Mouse (Mus musculus) stomach, embryonic 16.5 days (tissue): Measurements from ENCODE around the gene H2al1m. TPM values are rescaled to one million over a fixed set of nuclear protein-coding genes. Genes with fewer than 3 reads are reported as not detected.
"Not testable (repeated sequence)": the region's sequence is repeated elsewhere in the genome, so short reads cannot be mapped to it uniquely, and the experiment has no call there.

Source experiments
- ATAC-seq: fragments of 200-750 bp; cut with Nextera tagmentation; 2 replicates; pipeline ENCODE4 v1.8.0; 2017; ENCODE audit warnings: moderate number of reproducible peaks, moderate TSS enrichment; ENCODE audit not compliant: insufficient read depth, low FRiP score
- H3K27ac ChIP-seq: fragments of 300-500 bp; sonication (generic); 2 replicates; pipeline ENCODE4 v1.5.1; 2014; ENCODE audit warnings: low read length
- H3K27me3 ChIP-seq: fragments of 300-500 bp; sonication (generic); 2 replicates; pipeline ENCODE4 v1.6.1; 2014; ENCODE audit warnings: low read length, control low read depth, mixed read lengths; ENCODE audit not compliant: control insufficient read depth, insufficient read depth
- H3K36me3 ChIP-seq: fragments of 300-500 bp; sonication (generic); 2 replicates; pipeline ENCODE4 v1.6.1; 2014; ENCODE audit warnings: low read length; ENCODE audit not compliant: control insufficient read depth, insufficient read depth
- H3K4me1 ChIP-seq: fragments of 300-500 bp; sonication (generic); 2 replicates; pipeline ENCODE4 v1.6.1; 2014; ENCODE audit warnings: low read length, control low read depth, mixed read lengths; ENCODE audit not compliant: control insufficient read depth, insufficient read depth
- H3K4me2 ChIP-seq: fragments of 300-500 bp; sonication (generic); 2 replicates; pipeline ENCODE4 v1.6.1; 2014; ENCODE audit warnings: low read depth, low read length, mixed read lengths
- H3K4me3 ChIP-seq: fragments of 300-500 bp; sonication (generic); replicated peaks from 2 replicates; pipeline ENCODE4 v1.5.1; 2014; ENCODE audit warnings: mild to moderate bottlenecking, low read length
- H3K9ac ChIP-seq: fragments of 300-500 bp; sonication (generic); 2 replicates; pipeline ENCODE4 v1.6.1; 2014; ENCODE audit warnings: low read length
- H3K9me3 ChIP-seq: fragments of 300-500 bp; sonication (generic); replicated peaks from 2 replicates; pipeline ENCODE4 v1.6.1; 2016; ENCODE audit warnings: low read length, control low read depth; ENCODE audit not compliant: control insufficient read depth
- WGBS: fragments of 180-500 bp; shearing (Covaris S2); extraction: QIAGEN DNeasy Blood & Tissue Kit; methylation state at CpG from one replicate; pipeline ENCODE4 v1.1.7; 2014; 5-methylcytosine and 5-hydroxymethylcytosine counted together
- polyA plus RNA-seq: library from polyadenylated mRNA; unstranded; fragments of >200 nt; fragmentation: Nextera tagmentation; extraction: Ambion mirVana; gene quantifications from 2 replicates; pipeline ENCODE4 v1.2.1, GENCODE M21; 2015

The H2al1m gene
- polyA plus RNA-seq, result not detected in 2 replicates

GRCm38 (mm10) chrX:9283464-9283863 is at the start of gene H2al1m:
Gene H2al1m (plus strand): TSS chrX:9283764.
- H3K9me3 ChIP-seq, H3K4me1 ChIP-seq, H3K27me3 ChIP-seq, H3K27ac ChIP-seq, H3K36me3 ChIP-seq, H3K4me3 ChIP-seq, ATAC-seq, H3K4me2 ChIP-seq, H3K9ac ChIP-seq: not testable (repeated sequence)
- no CpG with 5 or more reads among the region's 1 CpGs for WGBS

GRCm38 (mm10) chrX:9240737-9241591 is 42.6 kb upstream of the H2al1m start:
- Histone ChIP-seq H3K9ac (no peak overlapping the region), H3K36me3 (no peaks in the 10 kb centered on the region), H3K9me3 (no peaks in the 10 kb centered on the region), H3K4me1 (peaks cover 3% of the 10 kb centered on the region; the same call in 1 of the 2 replicates), H3K27ac (no peak overlapping the region), H3K4me2 (no peak overlapping the region), H3K4me3 (no peak overlapping the region), H3K27me3 (no peaks in the 10 kb centered on the region)
- WGBS, result 70% methylated on average over 5 of the region's 5 CpGs
- ATAC-seq, result no peak

- Histone ChIP-seq H3K27ac (no peak overlapping the region), H3K9me3 (no peaks in the 10 kb centered on the region), H3K4me3 (no peak overlapping the region), H3K4me2 (no peak overlapping the region), H3K36me3 (no peaks in the 10 kb centered on the region), H3K4me1 (peaks cover 3% of the 10 kb centered on the region; the same call in 1 of the 2 replicates), H3K27me3 (no peaks in the 10 kb centered on the region), H3K9ac (no peak overlapping the region)
- WGBS, result 38% methylated on average over 8 of the region's 8 CpGs
- ATAC-seq, result peak; percentile 64; the same call in 1 of the 2 replicates
These were observed 40.1 kb upstream of the H2al1m start for GRCm38 (mm10) chrX:9243381-9243864.

- ATAC-seq, result peak; percentile 56
- Histone ChIP-seq H3K27me3 (no peaks in the 10 kb centered on the region), H3K9ac (no peak overlapping the region), H3K36me3 (no peaks in the 10 kb centered on the region), H3K9me3 (no peaks in the 10 kb centered on the region), H3K4me3 (no peak overlapping the region), H3K4me1 (peaks cover 3% of the 10 kb centered on the region; the same call in 1 of the 2 replicates), H3K4me2 (no peak overlapping the region), H3K27ac (no peak overlapping the region)
- WGBS, result 51% methylated on average over 12 of the region's 12 CpGs
These were observed 38.8 kb upstream of the H2al1m start for GRCm38 (mm10) chrX:9244603-9245336.

- Histone ChIP-seq H3K27ac (peak overlapping the region; percentile 51), H3K9ac (no peak overlapping the region), H3K4me3 (no peak overlapping the region), H3K27me3 (no peaks in the 10 kb centered on the region), H3K4me2 (no peak overlapping the region), H3K9me3 (no peaks in the 10 kb centered on the region), H3K36me3 (no peaks in the 10 kb centered on the region), H3K4me1 (no peaks in the 10 kb centered on the region)
- WGBS, result 41% methylated on average over 5 of the region's 5 CpGs
- ATAC-seq, result peak; percentile 50; the same call in 1 of the 2 replicates
These were observed 34.7 kb upstream of the H2al1m start for GRCm38 (mm10) chrX:9248911-9249310.

GRCm38 (mm10) chrX:9253990-9254389 is 29.6 kb upstream of the H2al1m start:
- Histone ChIP-seq H3K4me3 (no peak overlapping the region), H3K27ac (no peak overlapping the region), H3K4me1 (no peaks in the 10 kb centered on the region), H3K36me3 (no peaks in the 10 kb centered on the region), H3K9me3 (no peaks in the 10 kb centered on the region), H3K4me2 (no peak overlapping the region), H3K9ac (no peak overlapping the region), H3K27me3 (no peaks in the 10 kb centered on the region)
- WGBS, result 68% methylated on average over 10 of the region's 10 CpGs
- ATAC-seq, result no peak

- ATAC-seq, result no peak
- WGBS, result 87% methylated on average over 3 of the region's 3 CpGs
- H3K4me1 ChIP-seq, result no peaks in the 10 kb centered on the region
- H3K4me3 ChIP-seq, result no peak overlapping the region
- no peaks in the 10 kb centered on the region for H3K9me3 ChIP-seq
- H3K27me3 ChIP-seq, result no peaks in the 10 kb centered on the region
- H3K9ac ChIP-seq, result no peak overlapping the region
- H3K27ac ChIP-seq, result no peak overlapping the region
- H3K36me3 ChIP-seq, result no peaks in the 10 kb centered on the region
- H3K4me2 ChIP-seq, result no peak overlapping the region
These were observed 28.7 kb upstream of the H2al1m start for GRCm38 (mm10) chrX:9254901-9255300.

GRCm38 (mm10) chrX:9256766-9257165 is 26.8 kb upstream of the H2al1m start, which contains the start of gene Gm14862:
Gene Gm14862 (minus strand): TSS chrX:9256899.
- 79% methylated on average over 5 of the region's 5 CpGs for WGBS
- no peaks in the 10 kb centered on the region for H3K27me3 ChIP-seq
- no peak for ATAC-seq
- no peaks in the 10 kb centered on the region for H3K9me3 ChIP-seq
- no peaks in the 10 kb centered on the region for H3K36me3 ChIP-seq
- no peak within 1 kb of the TSS for H3K9ac ChIP-seq
- no peak within 1 kb of the TSS for H3K4me2 ChIP-seq
- no peak within 1 kb of the TSS for H3K27ac ChIP-seq
- no peak within 1 kb of the TSS for H3K4me3 ChIP-seq
- no peaks in the 10 kb centered on the region for H3K4me1 ChIP-seq

GRCm38 (mm10) chrX:9257831-9258230 is 25.7 kb upstream of the H2al1m start:
- Histone ChIP-seq H3K4me3 (no peak overlapping the region), H3K9ac (no peak overlapping the region), H3K27ac (no peak overlapping the region), H3K36me3 (no peaks in the 10 kb centered on the region), H3K27me3 (no peaks in the 10 kb centered on the region), H3K4me2 (no peak overlapping the region), H3K9me3 (no peaks in the 10 kb centered on the region), H3K4me1 (no peaks in the 10 kb centered on the region)
- no peak for ATAC-seq
- 72% methylated on average over 7 of the region's 7 CpGs for WGBS
